Comparison of ENCODE assay signal across 1 mouse cellular context in the genomic region with DNA sequence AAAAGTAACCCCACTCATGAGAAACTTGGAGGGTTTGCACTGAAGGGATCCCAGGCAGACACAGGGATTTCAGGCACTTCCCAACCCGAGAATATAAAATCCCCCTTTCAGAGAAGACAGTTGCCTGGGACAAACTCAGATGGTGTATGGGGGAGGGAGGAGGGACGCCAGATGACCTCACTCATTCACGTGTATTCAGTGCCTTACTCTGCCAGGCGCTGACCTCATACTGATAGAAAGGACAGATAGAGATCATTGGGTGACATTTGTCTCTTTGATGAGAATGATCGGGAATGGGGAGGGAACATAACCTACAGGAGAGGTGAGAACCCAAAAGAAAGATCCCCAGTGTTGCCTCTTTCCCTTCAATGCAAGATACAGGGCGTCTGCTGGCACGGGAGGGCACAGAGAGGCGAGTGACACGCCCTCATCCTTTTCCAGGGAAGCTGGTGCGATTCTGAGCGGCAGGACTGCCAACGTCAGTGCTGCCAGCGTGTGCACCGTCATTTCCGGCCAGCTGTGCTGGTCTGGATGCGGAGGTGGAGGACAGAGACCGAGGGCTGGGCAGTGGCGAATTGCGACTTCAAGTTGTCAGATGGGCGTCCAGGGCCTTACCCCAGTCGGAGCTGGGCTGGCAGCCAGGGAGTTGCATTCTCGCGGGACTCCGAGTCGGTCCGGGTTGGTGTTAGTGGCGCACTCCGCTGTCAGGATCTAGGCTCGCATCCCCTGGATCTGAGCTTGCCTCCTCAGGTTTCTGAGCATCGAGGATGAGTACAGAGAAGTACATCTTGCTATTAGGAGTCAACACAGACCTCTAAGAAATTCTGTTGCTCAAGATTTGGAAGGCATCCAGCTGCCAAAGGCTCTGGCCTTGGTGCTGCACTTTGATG.
TF ChIP-seq lines count a peak whose summit lies in the region.

No protein-coding gene starts in this region.

TF ChIP-seq in C2C12, 6 proteins besides CTCF, POLR2A, EP300 and RAD21:
- TF ChIP-seq CEBPB (IDR thresholded peaks at IDR 0.05; ENCODE audit: low read depth) (peak; percentile 20), USF1 (IDR thresholded peaks at IDR 0.05; ENCODE audit: low read depth) (no peak), MAX (IDR thresholded peaks at IDR 0.05) (peak; percentile 61), MYOG (IDR thresholded peaks at IDR 0.05; ENCODE audit: control insufficient read depth, extremely low read depth, insufficient read length) (no peak), MYOD1 (IDR thresholded peaks at IDR 0.05; ENCODE audit: control insufficient read depth, insufficient read length, low read depth) (peak; percentile 74), FOSL1 (IDR thresholded peaks at IDR 0.05; ENCODE audit: insufficient read depth, low read length, poor library complexity, severe bottlenecking) (no peak)
